Mouse (Mus musculus): ENCODE measurements around the gene Cited1. TPM values are rescaled to one million over a fixed set of nuclear protein-coding genes. Genes with fewer than 3 reads are reported as not detected.
"Not testable (repeated sequence)": the region's sequence is repeated elsewhere in the genome, so short reads cannot be mapped to it uniquely, and the experiment has no call there.

Gene Cited1
- total RNA-seq (2021), result 10 to 100 TPM; 14.1 to 16.6 TPM

GRCm38 (mm10) chrX:102251937-102252860 lies at the start of gene Cited1:
TSS of gene Cited1 (minus strand) at chrX:102252181.
- peak; percentile 64 to 66 for DNase-seq
- intact Hi-C loops (cut with DNase I), result loop anchor here (2.0 to 5.0 kb wide), 2 partner anchors 95 to 225 kb away; no protein-coding TSS in a partner anchor

- DNase-seq, result no peak
- intact Hi-C loops (cut with DNase I), result no loop called here
These were observed 32.9 kb upstream of the Cited1 start for GRCm38 (mm10) chrX:102284889-102285288.

- intact Hi-C loops (cut with DNase I), result no loop called here
- DNase-seq, result no peak
These were observed 10.8 kb upstream of the Cited1 start for GRCm38 (mm10) chrX:102262620-102263345.

- intact Hi-C loops (cut with DNase I), result no loop called here
- DNase-seq, result no peak
These were observed 7.8 kb upstream of the Cited1 start for GRCm38 (mm10) chrX:102259772-102260171.

GRCm38 (mm10) chrX:102253892-102254291 lies 1.9 kb upstream of the Cited1 start:
- DNase-seq, result peak; percentile 46 to 49
- intact Hi-C loops (cut with DNase I), result loop anchor here (2.0 to 5.0 kb wide), 2 partner anchors 93 to 223 kb away; no protein-coding TSS in a partner anchor

- DNase-seq, result peak; percentile 11 to 20
- intact Hi-C loops (cut with DNase I), result loop anchor here (5.0 kb wide), 1 partner anchor 96 kb away; no protein-coding TSS in a partner anchor
These were observed 602 bp downstream of the Cited1 start for GRCm38 (mm10) chrX:102251221-102251936.

- intact Hi-C loops (cut with DNase I), result loop anchor here (5.0 kb wide), 1 partner anchor 96 kb away; no protein-coding TSS in a partner anchor
- DNase-seq, result peak in 1 of 2 experiments; percentile 20
These were observed 1.1 kb downstream of the Cited1 start for GRCm38 (mm10) chrX:102250891-102251170.

GRCm38 (mm10) chrX:102250150-102250890 lies 1.7 kb downstream of the Cited1 start:
- peak; percentile 15 to 31 for DNase-seq
- intact Hi-C loops (cut with DNase I), result loop anchor here (5.0 kb wide), 1 partner anchor 97 kb away; no protein-coding TSS in a partner anchor

GRCm38 (mm10) chrX:102244334-102244733 lies 7.6 kb downstream of the Cited1 start:
- DNase-seq, result no peak
- intact Hi-C loops (cut with DNase I), result loop anchor here (2.0 kb wide), 1 partner anchor 234 kb away; no protein-coding TSS in a partner anchor

- intact Hi-C loops (cut with DNase I), result loop anchor here (1.0 kb wide), 1 partner anchor 260 kb away; no protein-coding TSS in a partner anchor
These were observed 32.9 kb downstream of the Cited1 start for GRCm38 (mm10) chrX:102219126-102219525.

GRCm38 (mm10) chrX:102215356-102215755 lies 36.6 kb downstream of the Cited1 start:
- intact Hi-C loops (cut with DNase I), result not testable (repeated sequence)

More at GRCm38 (mm10) chrX:102219126-102219525, 32.9 kb downstream of the Cited1 start:
- DNase-seq, result peak; percentile 14 to 27

More at GRCm38 (mm10) chrX:102215356-102215755, 36.6 kb downstream of the Cited1 start:
- peak in 1 of 2 experiments; percentile 15 for DNase-seq

Small RNAs within 50 kb of the gene (microRNA-seq; reads per million reads assigned to microRNA genes)
- gene Gm26318, result 0 reads per million in 2 experiments

Other genes with a start within 250 kb of the Cited1 start
- 1 to 10 TPM; 2.1 to 2.8 TPM for gene Rtl5, start 180.9 kb downstream of the Cited1 start, total RNA-seq (2021)
- gene Pin4, start 132.7 kb downstream of the Cited1 start, total RNA-seq (2021), result 10 to 100 TPM; 18.8 to 33.1 TPM
- 1 to 10 TPM; 2.4 to 2.5 TPM for gene Ercc6l, start 95.1 kb downstream of the Cited1 start, total RNA-seq (2021)
- 1,000 to 10,000 TPM; 1,009 to 1,019 TPM for gene Rps4x, start 62.8 kb downstream of the Cited1 start, total RNA-seq (2021)